Mouse (Mus musculus) intestine, embryonic 16.5 days (tissue): ENCODE data around the gene Ctss. TPM values are rescaled to one million over a fixed set of nuclear protein-coding genes. Genes with fewer than 3 reads are reported as not detected.
"Not testable (repeated sequence)": the region's sequence is repeated elsewhere in the genome, so short reads cannot be mapped to it uniquely, and the experiment has no call there.

Experiments
- ATAC-seq: fragments of 200-750 bp; cut with Nextera tagmentation; 2 replicates; pipeline ENCODE4 v1.8.0; 2017; ENCODE audit warnings: moderate TSS enrichment, moderate library complexity
- H3K27ac ChIP-seq: fragments of 300-500 bp; sonication (generic); 2 replicates; pipeline ENCODE4 v1.5.1; 2014; ENCODE audit warnings: mild to moderate bottlenecking, low read length
- H3K27me3 ChIP-seq: fragments of 300-500 bp; sonication (generic); replicated peaks from 2 replicates; pipeline ENCODE4 v1.6.1; 2014; ENCODE audit warnings: low read length, control low read depth, mixed read lengths; ENCODE audit not compliant: control insufficient read depth, insufficient read depth
- H3K36me3 ChIP-seq: fragments of 300-500 bp; sonication (generic); 2 replicates; pipeline ENCODE4 v1.6.1; 2014; ENCODE audit warnings: low read length, control low read depth; ENCODE audit not compliant: control insufficient read depth, insufficient read depth
- H3K4me1 ChIP-seq: fragments of 300-500 bp; sonication (generic); 2 replicates; pipeline ENCODE4 v1.6.1; 2014; ENCODE audit warnings: low read length, control low read depth, mixed read lengths; ENCODE audit not compliant: control insufficient read depth, insufficient read depth
- H3K4me2 ChIP-seq: fragments of 300-500 bp; sonication (generic); 2 replicates; pipeline ENCODE4 v1.6.1; 2014; ENCODE audit warnings: low read depth, low read length, control low read depth
- H3K4me3 ChIP-seq: fragments of 300-500 bp; sonication (generic); 2 replicates; pipeline ENCODE4 v1.5.1; 2014; ENCODE audit warnings: mild to moderate bottlenecking, low read length
- H3K9ac ChIP-seq: fragments of 300-500 bp; sonication (generic); 2 replicates; pipeline ENCODE4 v1.6.1; 2014; ENCODE audit warnings: low read depth, low read length
- H3K9me3 ChIP-seq: fragments of 300-500 bp; sonication (generic); 2 replicates; pipeline ENCODE4 v1.6.1; 2016; ENCODE audit warnings: low read length, control low read depth; ENCODE audit not compliant: control insufficient read depth
- WGBS: fragments of 180-500 bp; shearing (Covaris S2); extraction: QIAGEN DNeasy Blood & Tissue Kit; methylation state at CpG from one replicate; pipeline ENCODE4 v1.1.7; 2014; 5-methylcytosine and 5-hydroxymethylcytosine counted together
- polyA plus RNA-seq: library from polyadenylated mRNA; unstranded; fragments of >200 nt; fragmentation: Nextera tagmentation; extraction: Ambion mirVana; gene quantifications from 2 replicates; pipeline ENCODE4 v1.2.1, GENCODE M21; 2015

Gene Ctss
- polyA plus RNA-seq, 1 experiment from 2014 or later: 33.5 TPM

- 42% methylated on average over 2 of the region's 2 CpGs for WGBS
- H3K27ac ChIP-seq: peak overlapping the region; percentile 68
- H3K36me3 ChIP-seq: no peaks in the 10 kb centered on the region
- H3K9ac ChIP-seq: no peak overlapping the region
- 0 out of 2 replicates have a peak, but pooled peaks cover 7% of the 10 kb centered on the region for H3K4me1 ChIP-seq
- no peaks in the 10 kb centered on the region for H3K9me3 ChIP-seq
- no peak overlapping the region for H3K4me3 ChIP-seq
- no peaks in the 10 kb centered on the region for H3K27me3 ChIP-seq
- H3K4me2 ChIP-seq: no peak overlapping the region
- ATAC-seq: peak; percentile 92
These were observed 1.9 kb upstream of the Ctss start for GRCm38 (mm10) chr3:95524673-95525072.

- Histone ChIP-seq H3K4me1 (0 out of 2 replicates have a peak, but pooled peaks cover 7% of the 10 kb centered on the region), H3K9me3 (no peaks in the 10 kb centered on the region), H3K27ac (no peak overlapping the region; the same call in 1 of the 2 replicates), H3K4me2 (no peak overlapping the region), H3K4me3 (no peak overlapping the region), H3K9ac (no peak overlapping the region), H3K27me3 (no peaks in the 10 kb centered on the region), H3K36me3 (no peaks in the 10 kb centered on the region)
- no peak for ATAC-seq
These were observed 475 bp upstream of the Ctss start for GRCm38 (mm10) chr3:95526111-95526510.

DNA sequence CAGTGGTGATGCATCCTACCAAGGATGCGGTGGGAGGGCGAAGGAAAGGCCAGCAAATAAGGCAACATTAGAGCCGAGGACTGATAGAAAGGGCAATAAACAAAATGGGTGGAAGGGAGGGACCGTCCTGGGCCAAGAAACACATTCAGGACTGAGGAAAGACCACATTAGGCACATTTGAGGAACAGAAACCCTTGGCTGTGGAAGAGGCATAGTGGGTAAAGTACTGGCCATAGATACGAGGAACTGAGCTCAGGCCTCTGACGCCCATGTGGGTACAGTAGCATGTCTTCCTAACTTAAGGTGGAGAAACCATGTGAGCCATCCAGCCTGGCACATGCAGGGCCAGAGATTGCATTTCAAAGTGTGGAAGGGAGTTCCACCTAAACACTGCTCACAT, 3.2 kb downstream of the Ctss start:
- Histone ChIP-seq H3K27me3 (no peaks in the 10 kb centered on the region), H3K27ac (no peak overlapping the region), H3K4me1 (no peaks in the 10 kb centered on the region), H3K36me3 (no peaks in the 10 kb centered on the region), H3K4me3 (no peak overlapping the region), H3K9me3 (no peaks in the 10 kb centered on the region), H3K4me2 (no peak overlapping the region), H3K9ac (no peak overlapping the region)
- WGBS: 84% methylated on average over 6 of the region's 6 CpGs
- no peak for ATAC-seq

- Histone ChIP-seq H3K4me1 (no peaks in the 10 kb centered on the region), H3K4me2 (no peak overlapping the region), H3K9me3 (no peaks in the 10 kb centered on the region), H3K27ac (no peak overlapping the region), H3K4me3 (no peak overlapping the region), H3K36me3 (no peaks in the 10 kb centered on the region), H3K27me3 (no peaks in the 10 kb centered on the region), H3K9ac (no peak overlapping the region)
- WGBS: 80% methylated on average over 1 of the region's 1 CpGs
- no peak for ATAC-seq
These were observed 4.4 kb downstream of the Ctss start for GRCm38 (mm10) chr3:95531025-95531424.

DNA sequence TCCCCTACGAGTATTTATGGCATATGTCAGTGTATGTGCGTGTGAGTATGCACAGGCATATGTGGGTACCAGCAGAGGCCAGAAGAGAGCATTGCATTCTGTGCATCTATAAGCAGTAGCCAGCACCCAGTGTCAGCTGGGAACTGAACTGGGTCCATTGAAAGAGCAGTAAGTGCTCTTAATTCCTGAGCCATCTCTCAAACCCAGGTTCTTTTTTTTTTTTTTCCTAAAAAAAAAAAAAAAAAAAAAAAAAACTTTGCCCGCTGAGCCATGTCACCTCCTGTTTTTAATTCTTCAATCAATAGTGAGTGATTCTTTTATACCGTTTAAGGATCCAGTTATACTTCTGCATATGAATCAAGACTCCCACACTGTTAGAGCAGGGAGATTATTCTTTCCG, 6.8 kb downstream of the Ctss start:
- 83% methylated on average over 5 of the region's 5 CpGs for WGBS
- no peak overlapping the region for H3K9ac ChIP-seq
- H3K4me1 ChIP-seq: no peaks in the 10 kb centered on the region
- H3K27ac ChIP-seq: no peak overlapping the region
- H3K4me3 ChIP-seq: no peak overlapping the region
- H3K4me2 ChIP-seq: no peak overlapping the region
- H3K36me3 ChIP-seq: no peaks in the 10 kb centered on the region
- no peaks in the 10 kb centered on the region for H3K9me3 ChIP-seq
- no peaks in the 10 kb centered on the region for H3K27me3 ChIP-seq
- no peak for ATAC-seq

- no peak overlapping the region for H3K4me3 ChIP-seq
- no peaks in the 10 kb centered on the region for H3K36me3 ChIP-seq
- H3K27ac ChIP-seq: no peak overlapping the region
- H3K4me1 ChIP-seq: no peaks in the 10 kb centered on the region
- no peak overlapping the region for H3K9ac ChIP-seq
- H3K9me3 ChIP-seq: no peaks in the 10 kb centered on the region
- no peaks in the 10 kb centered on the region for H3K27me3 ChIP-seq
- WGBS: 97% methylated on average over 1 of the region's 1 CpGs
- no peak for ATAC-seq
- H3K4me2 ChIP-seq: no peak overlapping the region
These were observed 8.3 kb downstream of the Ctss start for GRCm38 (mm10) chr3:95534927-95535326.

GRCm38 (mm10) chr3:95538936-95539335, 12.3 kb downstream of the Ctss start:
- no peaks in the 10 kb centered on the region for H3K9me3 ChIP-seq
- H3K4me3 ChIP-seq: no peak overlapping the region
- no peak overlapping the region for H3K9ac ChIP-seq
- H3K4me1 ChIP-seq: no peaks in the 10 kb centered on the region
- 90% methylated on average over 10 of the region's 10 CpGs for WGBS
- ATAC-seq: no peak
- no peaks in the 10 kb centered on the region for H3K36me3 ChIP-seq
- H3K27me3 ChIP-seq: no peaks in the 10 kb centered on the region
- H3K27ac ChIP-seq: no peak overlapping the region
- H3K4me2 ChIP-seq: no peak overlapping the region

- Histone ChIP-seq H3K27me3 (no peaks in the 10 kb centered on the region), H3K36me3 (no peaks in the 10 kb centered on the region), H3K27ac (no peak overlapping the region), H3K9me3 (no peaks in the 10 kb centered on the region), H3K4me2 (no peak overlapping the region), H3K4me3 (no peak overlapping the region), H3K9ac (no peak overlapping the region), H3K4me1 (no peaks in the 10 kb centered on the region)
- 96% methylated on average over 4 of the region's 4 CpGs for WGBS
- ATAC-seq: no peak
These were observed 13.3 kb downstream of the Ctss start for GRCm38 (mm10) chr3:95539837-95540236.

DNA sequence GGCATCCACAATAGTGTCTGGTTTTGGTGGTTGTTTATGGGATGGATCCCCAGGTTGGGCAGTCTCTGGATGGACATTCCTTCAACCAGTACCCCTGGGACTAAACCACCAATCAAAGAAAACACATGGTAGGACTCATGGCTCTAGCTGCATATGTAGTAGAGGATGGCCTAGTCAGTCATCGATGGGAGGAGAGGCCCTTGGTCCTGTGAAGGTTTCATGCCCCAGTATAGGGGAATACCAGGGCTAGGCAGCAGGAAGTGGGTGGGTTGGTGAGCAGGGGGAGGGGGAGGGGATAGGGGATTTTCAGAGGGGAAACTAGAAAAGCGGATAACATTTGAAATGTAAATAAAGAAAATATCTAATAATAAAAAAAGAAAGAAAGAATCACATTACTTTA, 14.6 kb downstream of the Ctss start:
- not testable (repeated sequence) for H3K27ac ChIP-seq, H3K9me3 ChIP-seq, H3K36me3 ChIP-seq, H3K4me3 ChIP-seq, H3K4me1 ChIP-seq, H3K27me3 ChIP-seq, H3K9ac ChIP-seq, H3K4me2 ChIP-seq, ATAC-seq
- 67% methylated on average over 2 of the region's 2 CpGs for WGBS

GRCm38 (mm10) chr3:95542171-95542570, 15.6 kb downstream of the Ctss start:
- no peaks in the 10 kb centered on the region for H3K27me3 ChIP-seq
- H3K4me2 ChIP-seq: no peak overlapping the region
- H3K4me3 ChIP-seq: no peak overlapping the region
- H3K9me3 ChIP-seq: no peaks in the 10 kb centered on the region
- no peaks in the 10 kb centered on the region for H3K4me1 ChIP-seq
- no peak overlapping the region for H3K27ac ChIP-seq
- H3K9ac ChIP-seq: no peak overlapping the region
- no peaks in the 10 kb centered on the region for H3K36me3 ChIP-seq
- ATAC-seq: no peak
